Mouse (Mus musculus) heart, postnatal 0 days (tissue): ENCODE data around the gene Dus3l.

ENCODE experiments used
- CTCF ChIP-seq: IDR thresholded peaks from 2 replicates; pipeline ENCODE4 v1.5.1; 2016; ENCODE audit warnings: antibody characterized with exemption, control low read depth, low read depth
- EP300 ChIP-seq: IDR thresholded peaks from 2 replicates; pipeline ENCODE4 v1.6.1; 2016; ENCODE audit warnings: antibody characterized with exemption, low read depth

- TF ChIP-seq CTCF, result no peak
- no peak for TF ChIP-seq EP300
Observed at GRCm38 (mm10) chr17:56740118-56740787, 24.3 kb upstream of the Dus3l start.
